Mouse (Mus musculus) adrenal gland, postnatal 10 days (tissue): ENCODE measurements around the gene Hs3st3a1. TPM values are rescaled to one million over a fixed set of nuclear protein-coding genes. Genes with fewer than 3 reads are reported as not detected.
A peak's percentile ranks its signal among the peaks of the same experiment; 100 is the strongest.

ENCODE experiments used
- DNase-seq: peaks from one replicate; pipeline ENCODE4 v3.0.0; 2021; ENCODE audit warnings: mixed read lengths
- long read RNA-seq, 2 experiments: library from polyadenylated mRNA; stranded (forward); transcript quantifications; one replicate each; pipeline ENCODE4 v2.0.0; 2021
- total RNA-seq, 2 experiments: library from RNA; stranded (reverse); gene quantifications; 2 replicates each; pipeline ENCODE4 v1.2.3; 2021

Hs3st3a1 gene
- under 1 TPM; 0.55 to 0.84 TPM for total RNA-seq
- long read RNA-seq, experiment 1 = 0 reads
- long read RNA-seq, experiment 2, partial matches to known transcripts = 0 of 1 reads
- long read RNA-seq, experiment 2, other reads (novel, unspliced or antisense) = 1 of 1 reads

GRCm38 (mm10) chr11:64434611-64435545, at the start of gene Hs3st3a1:
TSS of gene Hs3st3a1 (plus strand) at chr11:64435332.
- peak; percentile 67 for DNase-seq

GRCm38 (mm10) chr11:64386333-64386732, 48.8 kb upstream of the Hs3st3a1 start:
- no peak for DNase-seq

- peak; percentile 1 for DNase-seq
Observed at GRCm38 (mm10) chr11:64396331-64396881, 38.7 kb upstream of the Hs3st3a1 start.

GRCm38 (mm10) chr11:64396949-64397348, 38.2 kb upstream of the Hs3st3a1 start:
- no peak for DNase-seq

- no peak for DNase-seq
Observed at GRCm38 (mm10) chr11:64397612-64398011, 37.5 kb upstream of the Hs3st3a1 start.

GRCm38 (mm10) chr11:64400534-64401093, 34.5 kb upstream of the Hs3st3a1 start:
- no peak for DNase-seq

- no peak for DNase-seq
Observed at GRCm38 (mm10) chr11:64418969-64419368, 16.2 kb upstream of the Hs3st3a1 start.

GRCm38 (mm10) chr11:64435546-64436411, 647 bp downstream of the Hs3st3a1 start:
- peak; percentile 34 for DNase-seq

- DNase-seq = no peak
Observed at GRCm38 (mm10) chr11:64436412-64436727, 1.2 kb downstream of the Hs3st3a1 start, which contains the start of gene F930015N05Rik. TSS of gene F930015N05Rik (minus strand) at chr11:64436653.

- DNase-seq = no peak
Observed at GRCm38 (mm10) chr11:64436791-64437298, 1.7 kb downstream of the Hs3st3a1 start.

- no peak for DNase-seq
Observed at GRCm38 (mm10) chr11:64437721-64438120, 2.6 kb downstream of the Hs3st3a1 start.

- no peak for DNase-seq
Observed at GRCm38 (mm10) chr11:64438909-64439308, 3.8 kb downstream of the Hs3st3a1 start.

GRCm38 (mm10) chr11:64442119-64442518, 7.0 kb downstream of the Hs3st3a1 start:
- DNase-seq = peak; percentile 25

GRCm38 (mm10) chr11:64442701-64443100, 7.6 kb downstream of the Hs3st3a1 start:
- no peak for DNase-seq

GRCm38 (mm10) chr11:64445227-64445626, 10.1 kb downstream of the Hs3st3a1 start:
- DNase-seq = no peak

GRCm38 (mm10) chr11:64448586-64449315, 13.6 kb downstream of the Hs3st3a1 start:
- DNase-seq = no peak

GRCm38 (mm10) chr11:64461746-64462145, 26.6 kb downstream of the Hs3st3a1 start:
- no peak for DNase-seq

- DNase-seq = peak; percentile 32
Observed at GRCm38 (mm10) chr11:64468737-64469136, 33.6 kb downstream of the Hs3st3a1 start.

GRCm38 (mm10) chr11:64470689-64471088, 35.6 kb downstream of the Hs3st3a1 start:
- DNase-seq = no peak

GRCm38 (mm10) chr11:64473679-64474078, 38.5 kb downstream of the Hs3st3a1 start:
- DNase-seq = no peak

- DNase-seq = no peak
Observed at GRCm38 (mm10) chr11:64481445-64481844, 46.3 kb downstream of the Hs3st3a1 start.
